Mouse (Mus musculus): ENCODE measurements around the gene Nsa2. TPM values are rescaled to one million over a fixed set of nuclear protein-coding genes. Genes with fewer than 3 reads are reported as not detected.

Nsa2 gene
- total and polyA plus RNA-seq, 3 experiments, result 126 to 305 (median 159) TPM

GRCm38 (mm10) chr13:97137466-97138400 lies at the start of gene Nsa2, which contains the start of gene Gfm2 (continued):
- no peak for TF ChIP-seq RCOR1 (conservative IDR thresholded peaks at IDR 0.05; ENCODE audit: low read depth, low read length)

GRCm38 (mm10) chr13:97186346-97186745 lies 48.6 kb upstream of the Nsa2 start:
- Histone ChIP-seq H3K9ac (ENCODE audit: insufficient read depth, low read depth) (no peak overlapping the region), H3K4me2 (ENCODE audit: insufficient read depth, low read depth, poor library complexity, severe bottlenecking) (no peak overlapping the region), H3K4me3 (replicated peaks in 1 of 3; ENCODE audit: low read depth in 2 of 3, low read length in 2 of 3, poor library complexity in 1 of 3) (no peak overlapping the region), H3K4me1 (ENCODE audit: control insufficient read depth in 1 of 2, insufficient read depth in 2 of 2) (peaks cover 3 to 27% of the 10 kb centered on the region in 2 experiments), H3K27me3 (replicated peaks) (no peaks in the 10 kb centered on the region), H3K36me3 (replicated peaks in 1 of 2; ENCODE audit: control insufficient read depth in 1 of 2, insufficient read depth in 1 of 2, low read length in 1 of 2) (peaks cover 9 to 63% of the 10 kb centered on the region in 2 experiments), H3K27ac (ENCODE audit: insufficient read depth, low read depth) (no peak overlapping the region), H3K79me2 (replicated peaks; ENCODE audit: control insufficient read depth, extremely low read depth, insufficient read depth, poor library complexity, severe bottlenecking) (no peaks in the 10 kb centered on the region), H3K9me3 (replicated peaks; ENCODE audit: low read length) (no peaks in the 10 kb centered on the region)
- TF ChIP-seq MYC (IDR thresholded peaks at IDR 0.05; ENCODE audit: low read depth, low read length) (no peak), POLR2AphosphoS2 (IDR thresholded peaks at IDR 0.05; ENCODE audit: low read depth, low read length) (no peak), MAX (IDR thresholded peaks at IDR 0.05; ENCODE audit: low read length) (no peak), ZNF384 (IDR thresholded peaks at IDR 0.05; ENCODE audit: low read depth, low read length) (no peak), KAT2A (IDR thresholded peaks at IDR 0.05; ENCODE audit: insufficient replicate concordance, low read length) (no peak), RAD21 (IDR thresholded peaks at IDR 0.05; ENCODE audit: low read depth, low read length) (no peak), USF2 (conservative IDR thresholded peaks at IDR 0.05; ENCODE audit: low read depth, low read length) (no peak), PAX5 (IDR thresholded peaks at IDR 0.05; ENCODE audit: low read length) (no peak), ZKSCAN1 (IDR thresholded peaks at IDR 0.05; ENCODE audit: borderline replicate concordance, low read depth, low read length) (no peak), HCFC1 (IDR thresholded peaks at IDR 0.05; ENCODE audit: low read depth, low read length) (no peak), JUN (IDR thresholded peaks at IDR 0.05; ENCODE audit: insufficient read depth, low read depth, low read length) (no peak), GABPA (IDR thresholded peaks at IDR 0.05; ENCODE audit: insufficient replicate concordance, low read depth, low read length) (no peak), BHLHE40 (IDR thresholded peaks at IDR 0.05; ENCODE audit: low read depth, low read length) (no peak)
- dilution Hi-C loops (cut with MboI; ENCODE audit: extremely low pct_ligation_motif_present, extremely low pct_unique_long_range_greater_than_20kb, low sequenced_read_pairs) (no loop called here), in situ Hi-C loops (cut with MboI; ENCODE audit: low pct_ligation_motif_present, low pct_unique_long_range_greater_than_20kb, low sequenced_read_pairs) (no loop called here)
- no peak for DNase-seq (ENCODE audit: extremely low read depth)

GRCm38 (mm10) chr13:97184656-97185055 lies 46.9 kb upstream of the Nsa2 start:
- DNase-seq (ENCODE audit: extremely low read depth), result no peak
- dilution Hi-C loops (cut with MboI; ENCODE audit: extremely low pct_ligation_motif_present, extremely low pct_unique_long_range_greater_than_20kb, low sequenced_read_pairs) (no loop called here), in situ Hi-C loops (cut with MboI; ENCODE audit: low pct_ligation_motif_present, low pct_unique_long_range_greater_than_20kb, low sequenced_read_pairs) (no loop called here)
- no peaks in the 10 kb centered on the region for H3K27me3 ChIP-seq (replicated peaks)
- no peaks in the 10 kb centered on the region for H3K79me2 ChIP-seq (replicated peaks; ENCODE audit: control insufficient read depth, extremely low read depth, insufficient read depth, poor library complexity, severe bottlenecking)
- no peaks in the 10 kb centered on the region for H3K9me3 ChIP-seq (replicated peaks; ENCODE audit: low read length)
- H3K4me2 ChIP-seq (ENCODE audit: insufficient read depth, low read depth, poor library complexity, severe bottlenecking), result no peak overlapping the region
- H3K4me3 ChIP-seq (replicated peaks in 1 of 3; ENCODE audit: low read depth in 2 of 3, low read length in 2 of 3, poor library complexity in 1 of 3), result no peak overlapping the region
- H3K9ac ChIP-seq (ENCODE audit: insufficient read depth, low read depth), result no peak overlapping the region
- H3K27ac ChIP-seq (ENCODE audit: insufficient read depth, low read depth), result no peak overlapping the region
- peaks cover 3 to 27% of the 10 kb centered on the region in 2 experiments for H3K4me1 ChIP-seq (ENCODE audit: control insufficient read depth in 1 of 2, insufficient read depth in 2 of 2)
- peaks cover 21 to 66% of the 10 kb centered on the region in 2 experiments for H3K36me3 ChIP-seq (replicated peaks in 1 of 2; ENCODE audit: control insufficient read depth in 1 of 2, insufficient read depth in 1 of 2, low read length in 1 of 2)
- TF ChIP-seq BHLHE40 (IDR thresholded peaks at IDR 0.05; ENCODE audit: low read depth, low read length), result no peak
- TF ChIP-seq MAFK (IDR thresholded peaks at IDR 0.05; ENCODE audit: insufficient replicate concordance, low read length), result no peak
- no peak for TF ChIP-seq NELFE (IDR thresholded peaks at IDR 0.05; ENCODE audit: low read depth, low read length)
- no peak for TF ChIP-seq NRF1 (IDR thresholded peaks at IDR 0.05; ENCODE audit: low read depth, low read length)
- no peak for TF ChIP-seq MYC (IDR thresholded peaks at IDR 0.05; ENCODE audit: low read depth, low read length)
- TF ChIP-seq EP300 (IDR thresholded peaks at IDR 0.05; ENCODE audit: low read length), result no peak
- TF ChIP-seq ZNF384 (IDR thresholded peaks at IDR 0.05; ENCODE audit: low read depth, low read length), result no peak
- no peak for TF ChIP-seq USF2 (conservative IDR thresholded peaks at IDR 0.05; ENCODE audit: low read depth, low read length)
- no peak for TF ChIP-seq RAD21 (IDR thresholded peaks at IDR 0.05; ENCODE audit: low read depth, low read length)
- TF ChIP-seq UBTF (IDR thresholded peaks at IDR 0.05; ENCODE audit: low read depth, low read length), result no peak
- TF ChIP-seq JUND (conservative IDR thresholded peaks at IDR 0.05; ENCODE audit: low read depth, low read length), result no peak
- TF ChIP-seq RCOR1 (conservative IDR thresholded peaks at IDR 0.05; ENCODE audit: low read depth, low read length), result no peak
- no peak for TF ChIP-seq SIN3A (IDR thresholded peaks at IDR 0.05; ENCODE audit: low read length)
- TF ChIP-seq CTCF (conservative IDR thresholded peaks at IDR 0.05 in 1 of 2, IDR thresholded peaks at IDR 0.05 in 1 of 2; ENCODE audit: low read depth in 2 of 2, low read length in 2 of 2), result no peak
- no peak for TF ChIP-seq ZKSCAN1 (IDR thresholded peaks at IDR 0.05; ENCODE audit: borderline replicate concordance, low read depth, low read length)

All from CH12.LX (cell line).